Mouse (Mus musculus): ENCODE results near the gene Arhgef17.

- TF ChIP-seq ZC3H11A (IDR thresholded peaks at IDR 0.05; ENCODE audit: borderline replicate concordance, low read depth, low read length) (no peak), CHD2 (IDR thresholded peaks at IDR 0.05; ENCODE audit: low read depth, low read length) (no peak)
These were observed 64.3 kb downstream of the Arhgef17 start for GRCm38 (mm10) chr7:100867561-100867960.
